Mouse (Mus musculus): ENCODE measurements around the gene Gm10401. TPM values are rescaled to one million over a fixed set of nuclear protein-coding genes. Genes with fewer than 3 reads are reported as not detected.
"Not testable (repeated sequence)": the region's sequence is repeated elsewhere in the genome, so short reads cannot be mapped to it uniquely, and the experiment has no call there.

The Gm10401 gene
- polyA plus RNA-seq, 1 experiment from 2014 or later: 44.4 TPM

GRCm38 (mm10) chr5:115081636-115082035, 16.5 kb downstream of the Gm10401 start:
- Histone ChIP-seq H3K9ac (no peak overlapping the region), H3K4me3 (no peak overlapping the region), H3K9me3 (no peaks in the 10 kb centered on the region), H3K36me3 (peaks cover 43% of the 10 kb centered on the region), H3K4me1 (replicated peaks) (0 out of 2 replicates have a peak, but pooled peaks cover 3% of the 10 kb centered on the region), H3K27ac (no peak overlapping the region), H3K4me2 (no peak overlapping the region), H3K27me3 (no peaks in the 10 kb centered on the region)
- ATAC-seq (ENCODE audit: low FRiP score): no peak
- WGBS: 90% methylated on average over 5 of the region's 5 CpGs

GRCm38 (mm10) chr5:115076144-115076901, 21.8 kb downstream of the Gm10401 start:
- no peak for ATAC-seq (ENCODE audit: low FRiP score)
- peaks cover 14% of the 10 kb centered on the region for H3K36me3 ChIP-seq
- no peak overlapping the region for H3K4me3 ChIP-seq
- peaks cover 15% of the 10 kb centered on the region for H3K4me1 ChIP-seq (replicated peaks)
- no peaks in the 10 kb centered on the region for H3K27me3 ChIP-seq
- H3K9me3 ChIP-seq: no peaks in the 10 kb centered on the region
- H3K27ac ChIP-seq: no peak overlapping the region
- 61% methylated on average over 5 of the region's 5 CpGs for WGBS
- H3K4me2 ChIP-seq: no peak overlapping the region
- no peak overlapping the region for H3K9ac ChIP-seq

DNA sequence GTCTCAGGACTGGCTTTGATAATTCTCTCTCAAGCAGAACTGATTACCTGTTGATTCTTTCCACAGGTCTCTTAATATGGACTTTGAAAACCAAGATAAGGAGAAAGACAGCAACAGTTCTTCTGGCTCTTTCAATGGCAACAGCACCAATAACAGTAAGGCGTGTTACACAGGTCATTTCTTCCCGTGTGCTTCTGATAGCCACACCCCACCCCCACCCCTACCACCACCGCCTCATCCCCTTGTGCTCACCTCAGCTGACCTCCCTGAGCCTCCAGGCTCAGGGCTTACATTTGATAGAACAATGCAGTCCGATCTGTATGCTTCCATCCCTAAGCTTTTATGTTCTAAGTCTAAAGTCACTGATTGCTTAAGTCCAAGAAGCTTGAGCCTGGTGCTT, 23.3 kb downstream of the Gm10401 start:
- Histone ChIP-seq H3K36me3 (peaks cover 14% of the 10 kb centered on the region), H3K4me2 (no peak overlapping the region), H3K4me1 (replicated peaks) (peaks cover 15% of the 10 kb centered on the region), H3K9me3 (no peaks in the 10 kb centered on the region), H3K27me3 (no peaks in the 10 kb centered on the region), H3K9ac (no peak overlapping the region), H3K27ac (no peak overlapping the region), H3K4me3 (no peak overlapping the region)
- no peak for ATAC-seq (ENCODE audit: low FRiP score)
- 82% methylated on average over 4 of the region's 4 CpGs for WGBS

GRCm38 (mm10) chr5:115073306-115073705, 24.8 kb downstream of the Gm10401 start:
- not testable (repeated sequence) for H3K27ac ChIP-seq; H3K4me2 ChIP-seq; H3K9me3 ChIP-seq; H3K9ac ChIP-seq; ATAC-seq (ENCODE audit: low FRiP score); H3K27me3 ChIP-seq; H3K4me3 ChIP-seq
- peaks cover 16% of the 10 kb centered on the region for H3K4me1 ChIP-seq (replicated peaks)
- H3K36me3 ChIP-seq: peaks cover 14% of the 10 kb centered on the region
- 73% methylated on average over 8 of the region's 8 CpGs for WGBS

DNA sequence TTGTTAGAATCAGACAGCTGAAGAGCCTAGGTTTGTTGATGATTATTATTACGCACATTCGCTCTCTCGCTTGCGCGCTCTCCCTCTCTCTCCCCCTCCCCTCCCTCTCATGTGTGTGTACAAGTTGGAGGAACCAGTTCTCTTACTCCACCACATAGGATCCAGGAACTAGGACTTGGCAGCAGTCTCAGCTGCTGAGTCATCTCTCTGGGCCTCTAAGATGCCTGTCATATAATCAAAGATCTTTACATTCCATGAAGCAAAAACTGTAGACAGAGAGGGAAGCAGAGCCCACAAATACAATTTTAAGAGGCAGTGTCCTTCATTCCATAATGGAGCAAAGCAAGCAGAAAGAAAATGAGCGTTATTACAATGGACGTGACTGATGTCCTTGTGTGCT, 26.0 kb downstream of the Gm10401 start:
- H3K9me3 ChIP-seq: no peaks in the 10 kb centered on the region
- ATAC-seq (ENCODE audit: low FRiP score): no peak
- H3K27ac ChIP-seq: no peak overlapping the region
- no peak overlapping the region for H3K4me2 ChIP-seq
- H3K27me3 ChIP-seq: no peaks in the 10 kb centered on the region
- H3K9ac ChIP-seq: no peak overlapping the region
- H3K4me1 ChIP-seq (replicated peaks): peaks cover 22% of the 10 kb centered on the region
- no peak overlapping the region for H3K4me3 ChIP-seq
- peaks cover 14% of the 10 kb centered on the region for H3K36me3 ChIP-seq
- 94% methylated on average over 7 of the region's 7 CpGs for WGBS

DNA sequence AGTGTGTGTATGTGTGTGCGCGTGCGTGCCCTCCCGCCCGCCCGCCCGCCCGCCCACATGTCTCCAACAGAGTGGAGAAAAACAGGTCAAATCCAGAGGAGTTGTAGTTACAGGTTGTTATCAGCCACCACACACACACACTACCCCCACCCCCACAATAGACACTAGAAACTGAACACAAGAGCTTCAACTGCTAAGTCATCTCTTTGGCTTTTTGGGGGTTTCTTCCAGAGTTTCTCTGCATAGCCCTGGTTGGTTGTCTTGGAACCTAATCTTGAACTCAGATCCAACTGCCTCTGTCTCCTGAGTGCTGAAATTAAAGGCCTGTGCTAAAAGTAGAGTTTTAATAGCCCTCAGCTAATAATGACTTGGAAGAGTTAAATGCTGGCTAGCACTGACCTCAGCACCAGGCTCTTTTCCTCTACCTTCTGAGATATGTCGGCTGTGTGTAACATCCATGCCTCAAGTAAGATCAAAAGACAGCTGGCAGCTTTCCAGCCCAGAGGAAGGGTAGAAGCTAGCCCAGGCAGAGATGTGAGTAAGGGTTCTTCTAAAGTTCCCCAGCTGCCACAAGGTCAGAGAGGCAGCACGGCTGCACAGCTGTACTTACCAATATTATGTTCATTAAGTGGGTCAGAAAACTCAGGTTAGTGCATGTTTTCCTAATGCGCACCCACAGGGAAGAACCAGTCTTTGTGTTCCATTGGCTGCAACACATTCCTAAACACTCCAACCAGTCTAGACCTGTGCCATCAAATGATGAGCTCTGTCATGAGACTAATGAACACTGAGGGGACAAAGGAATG, 26.8 kb downstream of the Gm10401 start:
- no peak for ATAC-seq (ENCODE audit: low FRiP score)
- peaks cover 14% of the 10 kb centered on the region for H3K36me3 ChIP-seq
- no peak overlapping the region for H3K4me2 ChIP-seq
- WGBS: 92% methylated on average over 11 of the region's 11 CpGs
- H3K4me3 ChIP-seq: no peak overlapping the region
- no peaks in the 10 kb centered on the region for H3K27me3 ChIP-seq
- H3K27ac ChIP-seq: no peak overlapping the region
- H3K4me1 ChIP-seq (replicated peaks): peaks cover 22% of the 10 kb centered on the region
- H3K9me3 ChIP-seq: no peaks in the 10 kb centered on the region
- no peak overlapping the region for H3K9ac ChIP-seq

DNA sequence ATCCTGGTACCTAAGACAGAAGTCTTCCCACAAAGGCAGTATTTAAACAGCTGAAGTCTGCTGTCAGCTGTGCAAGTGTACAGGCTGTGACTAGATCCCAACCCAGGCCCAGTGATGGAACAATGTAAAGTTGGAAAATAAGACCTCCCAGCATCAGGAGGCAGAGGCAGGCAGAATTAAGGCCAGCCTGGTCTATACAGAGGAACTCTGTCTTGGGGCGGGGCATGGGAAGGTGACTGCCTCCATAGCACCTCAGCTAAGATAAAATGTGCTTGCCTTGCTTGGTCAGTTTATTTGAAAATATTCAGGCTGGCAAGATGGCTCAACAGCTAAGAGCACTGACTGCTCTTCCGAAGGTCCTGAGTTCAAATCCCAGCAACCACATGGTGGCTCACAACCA, 27.6 kb downstream of the Gm10401 start:
- Histone ChIP-seq H3K36me3 (peaks cover 6% of the 10 kb centered on the region), H3K4me1 (replicated peaks) (peaks cover 22% of the 10 kb centered on the region), H3K4me2 (no peak overlapping the region), H3K9me3 (no peaks in the 10 kb centered on the region), H3K4me3 (no peak overlapping the region), H3K27ac (no peak overlapping the region), H3K9ac (no peak overlapping the region), H3K27me3 (no peaks in the 10 kb centered on the region)
- WGBS: 98% methylated on average over 2 of the region's 2 CpGs
- ATAC-seq (ENCODE audit: low FRiP score): no peak

GRCm38 (mm10) chr5:115069611-115070010, 28.5 kb downstream of the Gm10401 start:
- Histone ChIP-seq H3K27ac (no peak overlapping the region), H3K27me3 (no peaks in the 10 kb centered on the region), H3K4me3 (no peak overlapping the region), H3K4me1 (replicated peaks) (peaks cover 22% of the 10 kb centered on the region), H3K9me3 (no peaks in the 10 kb centered on the region), H3K9ac (no peak overlapping the region), H3K36me3 (no peaks in the 10 kb centered on the region), H3K4me2 (no peak overlapping the region)
- no peak for ATAC-seq (ENCODE audit: low FRiP score)
- 95% methylated on average over 3 of the region's 3 CpGs for whole genome bisulfite sequencing

DNA sequence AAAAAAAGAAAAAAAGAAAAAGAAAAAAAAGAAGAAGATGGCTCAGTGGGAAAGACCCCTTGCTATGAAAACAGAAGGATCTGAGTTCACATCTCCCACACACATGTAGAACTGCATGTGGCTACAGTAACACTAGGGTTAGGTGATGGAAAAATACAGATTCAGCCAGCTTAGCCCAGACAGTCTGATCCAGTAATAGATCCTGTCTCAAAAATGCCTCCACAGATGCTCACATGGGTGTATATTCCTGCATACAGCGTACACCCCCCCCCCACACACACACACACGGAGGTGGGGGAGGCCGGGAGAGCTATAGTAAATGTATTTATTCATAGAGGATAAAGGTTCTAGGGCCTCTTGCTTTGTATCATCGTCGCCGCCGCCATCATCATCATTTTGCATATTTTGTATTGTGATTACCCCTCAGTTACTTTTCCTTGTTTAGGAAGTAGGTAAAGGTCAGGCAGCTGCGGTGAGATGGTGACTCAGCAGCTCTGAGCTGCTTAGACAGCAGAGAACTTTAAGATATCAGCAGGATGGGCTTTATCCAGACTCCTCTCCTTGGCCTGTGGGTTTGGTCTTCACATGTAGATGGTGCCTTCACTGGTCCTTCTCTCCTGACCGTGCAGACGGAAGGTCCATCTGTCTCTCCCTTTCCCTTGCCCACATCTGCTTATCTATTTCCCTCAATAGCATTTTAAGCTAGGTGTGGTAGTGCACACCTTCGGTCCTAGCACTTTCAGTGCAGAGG, 29.2 kb downstream of the Gm10401 start:
- no peak overlapping the region for H3K9ac ChIP-seq
- H3K4me1 ChIP-seq (replicated peaks): peaks cover 22% of the 10 kb centered on the region
- H3K27ac ChIP-seq: no peak overlapping the region
- no peaks in the 10 kb centered on the region for H3K9me3 ChIP-seq
- ATAC-seq (ENCODE audit: low FRiP score): no peak
- H3K4me2 ChIP-seq: no peak overlapping the region
- WGBS: 93% methylated on average over 11 of the region's 11 CpGs
- H3K27me3 ChIP-seq: no peaks in the 10 kb centered on the region
- no peaks in the 10 kb centered on the region for H3K36me3 ChIP-seq
- no peak overlapping the region for H3K4me3 ChIP-seq

DNA sequence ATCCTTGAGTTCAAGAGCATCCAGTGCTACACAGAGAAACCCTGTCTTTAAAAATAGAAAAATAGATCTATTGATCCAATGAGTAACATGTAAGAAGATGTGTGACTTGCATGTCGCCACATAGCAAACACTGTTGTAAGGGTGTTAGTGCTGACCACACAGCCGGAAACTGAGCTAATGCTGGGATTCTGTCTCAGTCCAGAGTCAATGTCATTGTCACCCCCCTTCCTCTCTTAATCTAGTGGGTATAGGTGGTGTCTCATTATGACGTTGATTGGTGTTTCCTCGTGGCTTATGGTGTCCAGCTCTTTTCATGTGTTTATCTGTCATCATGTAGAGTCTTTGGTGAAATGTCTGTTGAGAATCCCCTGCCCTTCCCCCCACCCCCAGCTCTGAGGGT, 31.9 kb downstream of the Gm10401 start:
- H3K4me2 ChIP-seq: no peak overlapping the region
- H3K4me3 ChIP-seq: no peak overlapping the region
- no peak for ATAC-seq (ENCODE audit: low FRiP score)
- H3K27me3 ChIP-seq: no peaks in the 10 kb centered on the region
- 80% methylated on average over 4 of the region's 4 CpGs for WGBS
- no peak overlapping the region for H3K9ac ChIP-seq
- H3K27ac ChIP-seq: no peak overlapping the region
- H3K36me3 ChIP-seq: no peaks in the 10 kb centered on the region
- no peaks in the 10 kb centered on the region for H3K9me3 ChIP-seq
- 0 out of 2 replicates have a peak, but pooled peaks cover 9% of the 10 kb centered on the region for H3K4me1 ChIP-seq (replicated peaks)

DNA sequence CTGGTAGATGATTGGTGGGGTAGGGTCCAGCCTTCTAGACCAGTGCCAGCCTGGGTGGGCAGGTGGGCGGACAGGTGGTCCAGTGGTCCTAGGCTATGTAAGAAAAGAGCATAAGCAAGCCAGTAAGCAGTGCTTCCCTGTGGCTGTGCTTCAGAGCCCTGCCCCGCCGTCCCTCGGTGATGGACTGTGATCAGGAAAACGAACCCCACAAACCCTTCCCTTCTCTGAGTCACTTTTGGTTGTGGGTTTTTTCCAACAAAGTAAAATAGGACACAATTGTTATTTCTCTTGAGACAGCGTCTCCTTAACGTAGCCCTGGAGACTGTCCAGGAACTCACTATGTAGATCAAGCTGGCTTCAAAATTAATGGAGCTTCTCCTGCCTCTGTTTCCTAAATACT, 34.7 kb downstream of the Gm10401 start:
- H3K27ac ChIP-seq: no peak overlapping the region
- H3K4me3 ChIP-seq: no peak overlapping the region
- WGBS: 88% methylated on average over 7 of the region's 7 CpGs
- no peak for ATAC-seq (ENCODE audit: low FRiP score)
- H3K27me3 ChIP-seq: no peaks in the 10 kb centered on the region
- no peaks in the 10 kb centered on the region for H3K36me3 ChIP-seq
- H3K9ac ChIP-seq: no peak overlapping the region
- H3K4me2 ChIP-seq: no peak overlapping the region
- H3K4me1 ChIP-seq (replicated peaks): peaks cover 6% of the 10 kb centered on the region; the same call in 1 of the 2 replicates
- H3K9me3 ChIP-seq: no peaks in the 10 kb centered on the region

GRCm38 (mm10) chr5:115062566-115062965, 35.5 kb downstream of the Gm10401 start:
- no peak overlapping the region for H3K9ac ChIP-seq
- no peak for ATAC-seq (ENCODE audit: low FRiP score)
- WGBS: 73% methylated on average over 1 of the region's 1 CpGs
- no peaks in the 10 kb centered on the region for H3K9me3 ChIP-seq
- H3K4me1 ChIP-seq (replicated peaks): no peaks in the 10 kb centered on the region; the same call in 1 of the 2 replicates
- no peak overlapping the region for H3K27ac ChIP-seq
- H3K4me2 ChIP-seq: no peak overlapping the region
- no peaks in the 10 kb centered on the region for H3K27me3 ChIP-seq
- H3K36me3 ChIP-seq: no peaks in the 10 kb centered on the region
- no peak overlapping the region for H3K4me3 ChIP-seq

All from hindbrain, embryonic 13.5 days (tissue).